Mouse (Mus musculus) stomach, postnatal 0 days (tissue): ENCODE measurements around the gene Trp53.
"Not testable (repeated sequence)": the region's sequence is repeated elsewhere in the genome, so short reads cannot be mapped to it uniquely, and the experiment has no call there.

ENCODE experiments used
- CTCF ChIP-seq: IDR thresholded peaks from 2 replicates; pipeline ENCODE4 v1.5.1; 2016; ENCODE audit warnings: antibody characterized with exemption, low read depth, mild to moderate bottlenecking, moderate library complexity
- EP300 ChIP-seq: optimal IDR thresholded peaks from 2 replicates; pipeline ENCODE3; 2016; ENCODE audit warnings: antibody characterized with exemption

- TF ChIP-seq CTCF, EP300: not testable (repeated sequence)
Measured at GRCm38 (mm10) chr11:69624339-69624738, 44.2 kb downstream of the Trp53 start.
